Mouse (Mus musculus) G1E (cell line): ENCODE data around the gene Pak6.

Source experiments
- CTCF ChIP-seq: IDR thresholded peaks from 2 replicates; pipeline ENCODE4 v1.5.1; 2012; ENCODE audit warnings: low read depth, low read length, inconsistent platforms, mixed read lengths
- GATA1 ChIP-seq: IDR thresholded peaks from 2 replicates; pipeline ENCODE4 v1.6.1; 2012; ENCODE audit warnings: borderline replicate concordance, low read length, inconsistent platforms, mixed read lengths
- GATA2 ChIP-seq: IDR thresholded peaks from 2 replicates; pipeline ENCODE4 v1.6.1; 2012; ENCODE audit warnings: low read depth, low read length, inconsistent platforms, borderline replicate concordance
- POLR2AphosphoS5 ChIP-seq: IDR thresholded peaks from 2 replicates; pipeline ENCODE4 v1.6.1; 2012; ENCODE audit warnings: low read depth, low read length, inconsistent platforms; ENCODE audit not compliant: insufficient replicate concordance
- TAL1 ChIP-seq: conservative IDR thresholded peaks from 2 replicates; pipeline ENCODE4 v1.6.1; 2012; ENCODE audit warnings: low read depth, low read length, inconsistent platforms, mixed read lengths

GRCm38 (mm10) chr2:118727911-118728310 lies 64.8 kb downstream of the Pak6 start:
- TF ChIP-seq CTCF (no peak), POLR2AphosphoS5 (no peak), TAL1 (no peak), GATA1 (no peak), GATA2 (no peak)
